Mouse (Mus musculus) right cerebral cortex, postnatal 25 days (tissue): ENCODE measurements around the gene Vps54.
"Not testable (repeated sequence)": the region's sequence is repeated elsewhere in the genome, so short reads cannot be mapped to it uniquely, and the experiment has no call there.

Experiments
- DNase-seq: peaks from one replicate; pipeline ENCODE4 v3.0.0; 2022

The Vps54 gene

DNA sequence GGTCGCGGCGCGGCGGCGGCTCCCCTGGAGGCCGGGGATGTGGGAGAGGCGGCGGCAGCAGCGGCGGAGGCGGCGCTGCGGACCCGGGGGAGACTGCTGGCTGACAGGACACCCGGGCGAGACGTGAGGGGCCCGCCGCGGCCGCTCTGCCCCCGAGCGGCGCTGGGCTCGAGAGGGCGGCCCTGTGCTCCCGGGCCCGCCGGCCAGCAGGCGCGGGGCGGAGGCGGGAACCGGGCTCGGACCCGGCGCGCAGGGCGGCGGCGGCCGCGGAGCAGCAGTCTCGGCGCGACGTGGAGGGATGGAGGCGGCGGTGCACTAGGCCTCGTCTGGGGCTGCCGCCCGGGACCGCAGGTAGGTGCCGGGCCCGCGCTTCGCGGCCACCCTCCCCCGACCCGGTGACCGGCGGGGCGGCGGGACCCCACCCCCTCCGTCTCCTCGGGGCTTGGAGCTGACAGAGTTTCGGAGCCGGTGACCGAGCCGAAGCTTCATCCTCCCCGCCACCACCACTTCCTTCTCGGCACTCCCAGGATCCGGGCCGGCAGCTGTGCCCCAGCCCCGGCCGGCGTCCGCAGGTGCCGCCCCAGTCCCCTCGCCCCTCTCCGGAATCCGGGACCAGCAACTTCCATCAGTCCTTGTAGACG lies at the start of gene Vps54:
Vps54 (plus strand) TSS at position 261 of the 641 bp plus-strand sequence.
- peak; percentile 73 for DNase-seq

- not testable (repeated sequence) for DNase-seq
Observed at GRCm38 (mm10) chr11:21191821-21192220, 47.3 kb upstream of the Vps54 start.

DNA sequence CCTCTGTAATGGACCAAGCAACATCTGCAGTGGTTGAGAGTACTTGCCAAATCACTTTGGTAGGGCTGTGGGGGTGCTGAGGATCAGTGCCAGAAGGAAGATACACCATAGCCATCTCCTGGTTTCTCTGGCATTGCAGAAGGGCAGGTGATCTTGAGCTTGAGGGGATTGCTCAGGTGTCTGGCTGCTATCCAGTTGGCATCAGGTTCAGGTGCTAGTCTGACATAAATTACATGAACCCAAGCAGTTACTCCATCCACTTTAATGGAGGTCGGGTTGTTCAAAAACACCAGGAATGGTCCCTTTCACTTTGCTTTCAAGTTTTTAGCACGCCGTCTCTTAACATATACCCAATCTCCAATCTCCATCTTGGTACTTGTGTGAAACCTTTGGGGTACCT lies 44.2 kb upstream of the Vps54 start:
- DNase-seq, result no peak

DNA sequence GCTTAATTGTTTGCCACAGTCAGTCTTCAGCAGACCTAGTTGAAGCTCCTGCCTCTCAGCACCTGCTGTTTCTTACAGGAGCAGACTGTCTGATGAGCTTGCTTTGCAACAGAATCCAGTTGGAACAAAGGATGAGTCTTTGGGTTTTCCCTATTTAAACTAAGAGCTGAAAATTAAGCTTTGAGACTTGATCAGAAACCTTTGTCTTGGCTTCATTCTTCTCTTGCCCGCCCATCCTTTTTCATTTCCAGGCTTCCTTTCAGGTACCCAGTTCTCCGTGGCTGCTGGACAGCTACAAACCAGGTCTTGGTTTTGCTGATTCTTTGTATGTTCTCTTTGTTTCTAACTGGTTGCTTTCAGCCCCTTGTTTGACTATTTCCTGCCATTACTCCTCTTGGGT lies 30.0 kb upstream of the Vps54 start:
- DNase-seq, result no peak

DNA sequence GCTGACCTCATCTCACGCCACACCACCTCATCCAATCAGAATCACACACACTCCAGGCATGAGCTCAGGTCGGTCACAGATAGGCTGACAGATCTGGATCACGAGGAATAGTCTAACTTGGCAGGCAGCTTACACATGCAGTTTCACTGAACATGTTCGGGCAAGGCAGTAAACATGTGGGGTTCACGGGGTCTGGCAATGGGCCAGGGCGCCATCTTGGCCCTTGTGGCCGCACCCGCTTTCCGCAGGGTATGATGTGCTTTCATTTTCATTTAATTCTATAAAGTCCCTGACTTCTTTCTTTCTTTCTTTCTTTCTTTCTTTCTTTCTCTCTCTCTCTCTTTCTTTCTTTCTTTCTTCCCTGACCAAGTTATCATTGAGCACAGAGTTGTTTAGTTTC lies 29.4 kb upstream of the Vps54 start:
- not testable (repeated sequence) for DNase-seq

- DNase-seq, result no peak
Observed at GRCm38 (mm10) chr11:21217419-21217818, 21.7 kb upstream of the Vps54 start.

- no peak for DNase-seq
Observed at GRCm38 (mm10) chr11:21219281-21219680, 19.8 kb upstream of the Vps54 start.

GRCm38 (mm10) chr11:21219851-21220587 lies 19.1 kb upstream of the Vps54 start:
- no peak for DNase-seq

GRCm38 (mm10) chr11:21220754-21221153 lies 18.3 kb upstream of the Vps54 start:
- DNase-seq, result no peak

DNA sequence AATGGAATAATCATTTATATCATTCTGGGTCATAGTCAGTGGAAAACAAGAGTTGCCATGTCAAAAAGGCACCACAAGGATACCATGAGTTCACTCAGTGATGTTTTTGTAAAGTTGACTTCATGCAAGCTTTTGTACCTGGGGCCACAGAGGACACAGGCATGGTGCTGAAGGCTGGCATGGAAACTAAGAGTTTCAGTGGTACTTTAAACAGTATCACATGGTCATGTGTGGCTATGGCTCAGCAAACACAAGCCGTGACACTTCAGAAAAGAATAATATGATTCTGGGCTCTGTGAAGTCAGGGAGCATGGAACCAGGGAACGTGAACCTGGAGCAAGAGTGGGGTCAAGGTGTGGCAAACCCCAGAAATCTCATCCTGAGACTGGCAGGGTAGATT lies 17.7 kb upstream of the Vps54 start:
- DNase-seq, result no peak

- DNase-seq, result no peak
Observed at GRCm38 (mm10) chr11:21222606-21223207, 16.4 kb upstream of the Vps54 start.

DNA sequence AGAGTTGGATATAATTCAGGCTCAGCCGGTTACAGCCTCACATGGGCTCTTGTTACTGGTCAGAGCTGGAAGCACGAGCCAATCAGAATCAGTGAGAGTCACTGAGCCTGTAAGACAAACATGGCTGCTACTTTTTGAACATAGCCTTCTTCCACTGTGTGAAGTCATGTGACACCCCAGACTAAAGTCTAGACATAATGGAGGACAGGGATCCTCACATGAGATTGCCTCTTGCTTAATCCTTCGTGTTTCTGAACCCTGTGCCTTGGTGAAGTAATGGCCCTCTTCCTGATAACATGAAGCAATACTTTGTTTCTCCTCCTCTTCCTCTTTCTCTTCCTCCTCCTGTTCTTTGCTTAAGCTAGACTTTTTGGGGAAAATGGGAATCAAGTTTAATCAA lies 15.5 kb upstream of the Vps54 start:
- no peak for DNase-seq

DNA sequence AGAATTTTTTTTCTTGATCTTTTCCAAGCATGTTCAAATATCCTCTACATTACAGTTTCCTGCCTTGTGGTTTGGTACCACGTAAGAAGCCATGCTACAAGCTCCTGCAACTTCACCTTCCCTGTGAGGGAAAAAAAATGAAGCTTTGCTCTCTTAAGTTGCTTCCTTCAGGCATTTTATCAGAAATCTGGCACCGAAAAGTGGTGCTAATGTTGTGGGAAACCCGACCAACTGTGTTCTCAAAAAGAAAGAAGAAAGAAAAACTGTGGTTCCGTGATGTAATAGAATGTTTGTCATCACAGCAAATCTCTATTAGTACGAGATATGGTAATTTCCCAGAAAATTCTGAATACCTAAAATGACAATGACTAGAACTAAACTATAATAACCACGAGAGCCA lies 15.0 kb upstream of the Vps54 start:
- DNase-seq, result no peak

- DNase-seq, result no peak
Observed at GRCm38 (mm10) chr11:21224446-21224845, 14.6 kb upstream of the Vps54 start.

DNA sequence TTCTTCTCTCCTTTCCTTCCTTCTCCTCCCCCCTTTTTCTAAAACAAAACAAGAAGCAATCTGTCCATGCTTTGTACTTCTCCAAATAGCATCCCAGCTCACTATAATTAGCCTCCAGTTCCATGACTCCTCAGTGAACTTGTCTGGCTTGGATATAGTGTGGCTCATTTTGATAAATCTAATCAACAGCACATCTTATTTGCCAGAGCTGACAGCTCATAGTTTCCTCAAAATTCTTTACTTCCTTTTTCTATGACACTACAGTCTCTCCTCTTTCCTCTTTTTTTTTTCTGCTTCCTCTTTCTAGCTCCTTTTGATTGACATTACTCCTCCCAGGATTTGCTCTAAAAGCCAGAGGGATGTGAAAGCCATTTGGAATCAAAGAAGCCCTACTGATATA lies 14.1 kb upstream of the Vps54 start:
- DNase-seq, result no peak

GRCm38 (mm10) chr11:21235381-21235780 lies 3.7 kb upstream of the Vps54 start:
- no peak for DNase-seq

DNA sequence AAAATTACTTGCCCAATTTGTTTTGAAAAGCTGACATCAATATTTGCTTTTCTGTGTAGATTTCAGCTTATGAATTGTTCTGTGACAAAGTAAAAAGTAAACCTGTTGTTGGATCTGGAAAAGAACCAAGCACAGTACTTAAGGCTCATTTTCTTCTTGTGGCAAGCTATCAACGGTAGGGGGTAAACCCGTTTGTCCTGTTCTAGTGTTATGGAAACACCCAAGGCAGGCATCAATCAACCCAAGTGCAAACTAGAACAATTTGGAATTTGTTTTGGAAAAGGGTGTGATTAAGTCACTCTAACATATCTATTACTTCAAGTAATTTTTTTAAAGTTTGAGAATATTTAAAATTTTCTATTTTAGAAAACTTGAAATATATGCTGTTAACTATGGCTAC lies 3.3 kb upstream of the Vps54 start:
- DNase-seq, result no peak

- no peak for DNase-seq
Observed at GRCm38 (mm10) chr11:21236996-21237395, 2.1 kb upstream of the Vps54 start.

- no peak for DNase-seq
Observed at GRCm38 (mm10) chr11:21237474-21238278, 1.4 kb upstream of the Vps54 start.

DNA sequence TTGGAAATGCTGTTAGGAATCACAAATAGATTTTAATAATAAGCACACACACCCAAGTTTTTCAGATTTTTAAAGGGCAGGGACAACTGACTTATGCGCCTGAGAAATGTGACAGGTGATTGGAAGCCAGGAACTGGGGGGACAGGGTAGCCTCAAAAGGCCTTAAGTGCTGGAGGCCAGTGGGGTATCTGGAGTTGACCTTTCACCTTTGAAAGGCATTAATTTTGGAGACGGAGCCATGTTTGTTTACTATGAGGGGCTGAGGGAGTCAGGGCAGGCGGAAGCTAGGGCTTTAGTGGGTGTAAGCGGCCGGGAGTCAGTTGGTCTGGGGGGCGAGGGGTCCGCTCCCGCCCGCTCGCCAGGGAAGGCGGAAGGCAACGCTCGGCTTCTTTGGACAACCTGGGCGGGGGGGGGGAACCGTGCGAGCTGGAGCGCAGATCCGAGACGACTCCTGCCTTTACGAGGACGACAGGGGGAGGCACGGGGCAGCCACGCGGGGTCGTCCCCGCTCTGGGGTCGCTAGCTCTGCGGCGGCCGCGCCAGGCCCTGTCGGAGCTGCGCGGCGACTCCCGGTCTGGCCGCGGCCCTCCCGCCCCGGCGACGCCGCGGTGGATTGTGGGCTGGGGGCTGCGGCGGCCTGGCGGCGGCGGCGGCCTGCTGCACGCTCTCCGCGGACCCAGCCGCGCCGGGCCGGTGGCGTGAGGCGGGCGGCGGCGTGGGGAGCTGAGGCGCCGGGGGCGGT lies 631 bp upstream of the Vps54 start:
- DNase-seq, result no peak

- no peak for DNase-seq
Observed at GRCm38 (mm10) chr11:21239763-21240509, 855 bp downstream of the Vps54 start.

DNA sequence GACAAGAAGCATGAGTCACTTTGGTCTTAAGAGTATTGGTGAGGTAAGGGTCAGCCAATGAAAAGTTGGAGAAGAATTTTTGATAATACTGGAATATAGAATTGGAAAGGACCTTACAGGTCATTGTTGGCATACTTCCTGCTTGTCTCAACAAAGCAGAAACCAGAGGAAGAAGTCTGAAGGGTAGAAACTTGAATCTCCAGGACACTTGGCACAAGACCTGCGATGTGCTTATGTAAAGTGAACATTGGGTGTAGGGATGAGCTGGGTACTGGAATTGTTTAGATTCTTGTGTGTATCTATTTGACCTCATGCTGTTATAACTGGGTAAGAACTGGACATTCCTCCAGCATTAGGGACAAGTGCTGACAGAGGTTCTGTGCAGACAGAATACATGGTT lies 2.3 kb downstream of the Vps54 start:
- DNase-seq, result no peak
